Mouse (Mus musculus) gastrocnemius, postnatal 14 days (tissue): ENCODE measurements around the gene Ccl6. TPM values are rescaled to one million over a fixed set of nuclear protein-coding genes. Genes with fewer than 3 reads are reported as not detected.

Source experiments
- DNase-seq: peaks from one replicate; pipeline ENCODE4 v3.0.0; 2021; ENCODE audit warnings: mixed read lengths
- intact Hi-C: fragments of 180-260 bp; cut with DNase I; formaldehyde crosslinking; loops from one replicate; pipeline ENCODE4 v1.15.1; 2025; ENCODE audit warnings: low total_unique reads
- total RNA-seq, 2 experiments: library from RNA; stranded (reverse); gene quantifications; 2 replicates each; pipeline ENCODE4 v1.2.3; 2021

Gene Ccl6
- total RNA-seq, 2 experiments from 2014 or later = 2.7 to 2.9 TPM

GRCm38 (mm10) chr11:83598991-83599390 lies 6.1 kb upstream of the Ccl6 start:
- intact Hi-C loops = no loop called here
- no peak for DNase-seq

DNA sequence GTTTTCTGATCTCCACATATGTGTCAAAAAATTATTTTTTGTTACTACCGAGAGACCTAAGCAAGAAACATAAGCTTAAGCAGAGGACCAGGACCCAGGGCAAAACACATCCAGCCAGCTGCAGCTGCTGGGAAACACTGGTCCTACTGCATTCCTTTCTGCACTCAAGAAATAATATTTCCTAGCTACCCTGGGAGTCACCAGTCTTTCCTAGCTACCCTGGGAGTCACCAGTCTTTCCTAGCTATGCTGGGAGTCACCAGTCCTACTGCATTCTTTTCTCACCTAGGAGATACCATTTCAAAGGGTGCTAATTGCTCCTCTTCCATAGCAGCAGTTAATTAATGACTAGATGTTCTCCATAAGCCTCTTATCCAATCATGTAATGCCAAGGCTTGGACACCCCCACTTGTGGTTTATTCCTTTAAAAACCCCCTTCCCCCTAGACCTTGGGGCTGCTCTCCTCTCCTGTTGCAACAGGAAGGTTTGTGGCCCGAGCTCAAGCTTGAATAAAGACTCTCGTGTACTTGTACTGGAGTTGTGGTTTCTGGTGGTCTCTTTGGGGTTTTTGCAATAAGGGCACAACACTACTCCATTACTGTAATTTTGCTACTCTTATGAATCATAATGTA lies 5.4 kb upstream of the Ccl6 start:
- no peak for DNase-seq
- intact Hi-C loops = no loop called here

DNA sequence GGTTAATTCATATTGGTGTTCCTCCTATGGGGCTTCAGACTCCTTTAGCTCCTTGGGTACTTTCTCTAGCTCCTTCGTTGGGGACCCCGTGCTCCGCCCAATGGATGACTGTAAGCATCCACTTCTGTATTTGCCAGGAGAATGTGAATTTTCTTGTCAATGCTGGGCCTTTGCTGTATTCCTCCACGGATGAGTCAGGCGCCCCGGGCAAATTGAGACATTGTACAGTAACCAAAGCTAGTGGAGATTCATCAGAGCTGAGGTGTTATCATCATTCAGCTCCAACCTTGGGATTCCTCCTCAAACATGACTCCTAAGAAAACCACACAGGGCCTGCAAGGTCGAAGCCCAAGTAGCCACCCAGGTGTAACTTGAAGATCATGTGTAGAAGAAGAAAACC lies 4.9 kb upstream of the Ccl6 start:
- intact Hi-C loops = no loop called here
- DNase-seq = no peak

GRCm38 (mm10) chr11:83595669-83596455 lies 3.0 kb upstream of the Ccl6 start:
- no peak for DNase-seq
- intact Hi-C loops = no loop called here

DNA sequence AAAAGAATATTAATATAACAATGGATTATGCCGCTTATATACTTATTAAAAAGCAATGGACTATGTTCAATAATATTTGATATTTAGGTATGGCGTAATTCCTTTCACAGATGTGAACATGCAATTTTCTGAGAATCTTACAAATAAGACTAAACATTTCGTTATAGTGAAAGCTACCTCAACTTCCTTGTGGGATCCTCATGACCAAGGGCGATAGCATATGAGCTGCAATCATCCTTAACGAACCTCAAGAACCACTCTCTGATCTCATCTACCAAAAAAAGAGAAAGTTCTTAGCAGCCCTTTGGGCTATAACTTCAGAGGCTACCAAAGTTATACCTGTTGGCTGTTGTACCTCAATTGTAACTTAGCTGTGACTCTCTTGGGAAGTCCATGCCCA lies 566 bp upstream of the Ccl6 start:
- intact Hi-C loops = no loop called here
- DNase-seq = no peak

DNA sequence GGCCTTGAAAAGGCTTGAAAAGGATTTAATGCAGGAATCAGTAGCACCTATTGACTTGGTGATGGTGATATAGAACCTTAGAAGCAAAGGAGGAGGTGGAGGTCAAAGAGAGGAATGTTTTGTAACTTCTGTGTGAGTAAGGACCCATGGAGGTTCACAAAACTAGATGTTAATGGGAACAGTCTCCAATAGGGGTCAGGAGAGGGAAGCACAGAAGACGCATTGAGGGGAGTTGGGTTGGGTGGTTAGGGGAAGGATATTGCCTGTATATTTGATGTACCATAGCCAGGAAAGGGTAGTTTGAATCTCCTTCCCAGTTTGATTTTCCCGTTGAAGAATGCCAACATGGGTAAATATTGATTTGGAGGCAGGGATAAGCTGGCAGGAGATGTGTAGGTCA lies 8.7 kb downstream of the Ccl6 start:
- DNase-seq = no peak
- intact Hi-C loops = no loop called here

GRCm38 (mm10) chr11:83583450-83583754 lies 9.5 kb downstream of the Ccl6 start:
- intact Hi-C loops = no loop called here

DNA sequence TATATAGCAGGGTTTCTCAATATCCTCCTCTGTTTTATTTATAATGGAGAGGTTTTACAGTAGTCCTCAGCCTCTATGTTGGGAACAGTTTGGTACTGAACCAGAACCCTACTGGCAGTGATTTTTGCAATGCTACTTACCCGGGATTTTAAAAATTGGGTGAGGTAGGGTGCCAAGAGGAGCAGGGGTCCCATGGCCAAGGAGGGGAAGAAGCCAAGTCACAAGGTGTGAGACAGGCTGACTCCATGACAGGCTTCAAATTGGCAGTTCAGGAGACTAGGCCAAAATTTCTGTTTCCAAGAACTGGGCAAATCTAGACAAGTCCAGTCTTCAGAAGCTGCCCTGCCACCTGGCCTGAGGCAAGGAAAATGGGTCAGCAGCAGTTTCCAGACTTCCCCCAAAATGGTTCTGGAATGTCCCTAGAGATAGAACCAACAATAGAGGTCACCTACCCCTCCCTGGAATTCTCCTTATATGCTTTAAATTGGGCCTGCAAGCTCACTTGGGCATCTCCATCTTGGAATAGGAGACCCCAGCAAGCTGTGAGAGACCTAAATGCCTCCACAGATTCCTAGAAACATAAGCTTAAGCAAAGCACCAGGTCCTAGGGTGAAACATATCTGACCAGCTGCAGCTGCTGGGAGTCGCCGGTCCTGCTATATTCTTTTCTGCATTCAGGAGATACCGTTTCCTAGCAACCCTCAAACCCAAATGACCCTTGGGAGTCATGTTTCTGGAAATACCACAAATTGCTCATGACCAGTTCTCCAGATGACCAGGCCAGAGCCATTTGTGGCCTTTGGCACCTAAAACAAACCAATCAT lies 10.0 kb downstream of the Ccl6 start:
- intact Hi-C loops = no loop called here

More at GRCm38 (mm10) chr11:83583450-83583754, 9.5 kb downstream of the Ccl6 start:
- DNase-seq = no peak

DNA sequence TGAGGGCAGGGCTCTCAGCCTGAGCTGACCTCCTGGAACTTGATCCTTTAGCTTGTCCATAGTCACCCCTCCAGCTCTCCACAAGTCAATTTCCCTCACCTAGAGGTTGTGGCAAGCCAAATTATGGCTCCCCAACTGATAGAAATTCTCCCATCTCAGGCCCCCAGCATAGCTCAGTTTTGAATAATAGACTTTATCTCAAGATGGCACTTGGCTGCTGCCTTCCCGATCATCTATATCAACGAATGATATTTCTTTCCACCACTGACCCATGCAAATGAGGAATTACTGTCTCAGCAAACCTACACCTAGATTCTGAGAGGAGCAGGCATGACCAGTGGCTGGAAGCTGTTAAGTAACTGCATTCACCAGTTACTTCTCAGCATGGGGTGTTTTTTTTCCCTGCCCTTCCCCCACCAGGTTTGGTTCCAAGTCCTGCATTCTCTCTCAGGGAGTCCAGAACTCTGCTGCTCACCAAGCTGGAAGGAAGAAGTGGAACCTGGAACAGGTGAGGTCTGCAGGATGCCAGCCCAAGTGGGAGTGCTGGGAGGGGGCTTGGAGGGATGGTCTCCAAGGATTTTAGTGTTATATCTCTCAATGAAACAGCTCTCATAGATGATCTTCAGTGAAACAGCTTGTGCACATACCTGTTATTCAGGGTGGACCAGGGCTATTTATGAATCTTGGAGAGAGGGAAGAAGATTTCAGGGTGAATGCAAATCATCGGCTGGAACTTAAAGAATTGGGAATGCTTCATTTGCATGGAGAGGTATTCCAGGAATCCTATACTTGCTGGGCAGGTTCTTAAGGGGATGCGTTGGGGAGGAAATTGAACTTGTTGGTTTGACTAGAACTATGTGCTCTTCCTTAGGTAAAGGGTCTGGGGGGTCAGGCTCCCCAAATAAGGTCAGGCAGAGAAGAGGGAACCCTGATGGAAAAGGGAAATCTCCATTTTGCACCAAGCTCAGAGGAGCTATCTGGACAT lies 11.0 kb downstream of the Ccl6 start:
- no peak for DNase-seq
- intact Hi-C loops = no loop called here

More for the DNA sequence above, 10.0 kb downstream of the Ccl6 start:
- no peak for DNase-seq

DNA sequence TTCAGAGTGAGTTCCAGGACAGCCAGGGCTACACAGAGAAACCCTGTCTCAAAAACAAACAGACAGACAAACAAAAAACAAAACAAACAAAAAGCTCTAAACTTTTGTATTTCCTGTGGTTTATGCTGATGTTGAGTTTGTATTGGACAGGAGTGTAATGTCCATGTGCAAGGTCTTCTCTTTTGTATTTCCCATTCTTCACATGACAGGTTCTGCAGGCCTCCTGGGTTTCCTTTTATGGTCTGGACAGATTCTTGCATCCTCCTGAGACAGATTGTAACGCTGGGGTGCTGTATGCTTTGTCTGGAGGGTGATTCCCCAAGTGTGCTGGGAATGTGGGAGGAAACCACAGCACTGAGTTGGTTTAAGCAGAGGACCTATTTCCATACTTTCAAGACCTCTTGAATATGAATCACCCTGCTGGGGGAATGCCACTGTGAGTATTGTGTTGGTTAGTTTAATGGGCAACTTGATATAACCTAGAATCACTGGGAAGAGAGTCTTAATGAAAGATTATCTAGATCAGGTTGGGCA lies 12.1 kb downstream of the Ccl6 start:
- intact Hi-C loops = no loop called here
- DNase-seq = no peak

GRCm38 (mm10) chr11:83578999-83579398 lies 13.9 kb downstream of the Ccl6 start:
- DNase-seq = no peak
- intact Hi-C loops = no loop called here

DNA sequence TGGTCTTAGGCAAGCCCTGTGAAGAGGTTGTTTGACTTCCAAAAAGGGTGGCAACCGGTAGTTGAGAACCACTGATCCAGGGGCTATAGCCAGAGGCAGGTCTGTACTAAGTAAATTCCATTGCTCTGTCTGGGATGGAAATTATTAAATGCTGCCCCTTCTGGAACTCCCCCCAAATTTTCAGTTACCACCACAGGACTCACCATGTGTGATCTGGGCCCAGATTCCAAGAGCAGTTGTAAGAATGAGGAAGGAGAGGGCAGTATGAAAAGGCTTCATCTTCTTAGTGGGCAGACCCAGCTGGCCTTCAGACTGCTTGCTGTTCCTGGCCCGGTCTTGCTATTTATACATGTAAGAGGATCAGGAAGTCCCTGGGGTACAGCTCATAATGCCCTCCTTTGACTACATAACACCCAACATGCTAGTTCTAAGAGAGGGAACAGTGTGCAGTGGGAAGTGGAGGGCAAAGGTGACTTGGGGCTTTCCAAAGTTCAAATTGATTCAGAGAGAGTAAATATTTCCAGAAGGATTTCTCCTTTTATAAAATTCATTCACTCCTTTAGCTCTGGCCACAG lies 14.6 kb downstream of the Ccl6 start, which contains the start of gene Ccl9:
Ccl9 (minus strand) TSS at position 451 of the 575 bp plus-strand sequence.
- intact Hi-C loops = no loop called here
- DNase-seq = no peak

DNA sequence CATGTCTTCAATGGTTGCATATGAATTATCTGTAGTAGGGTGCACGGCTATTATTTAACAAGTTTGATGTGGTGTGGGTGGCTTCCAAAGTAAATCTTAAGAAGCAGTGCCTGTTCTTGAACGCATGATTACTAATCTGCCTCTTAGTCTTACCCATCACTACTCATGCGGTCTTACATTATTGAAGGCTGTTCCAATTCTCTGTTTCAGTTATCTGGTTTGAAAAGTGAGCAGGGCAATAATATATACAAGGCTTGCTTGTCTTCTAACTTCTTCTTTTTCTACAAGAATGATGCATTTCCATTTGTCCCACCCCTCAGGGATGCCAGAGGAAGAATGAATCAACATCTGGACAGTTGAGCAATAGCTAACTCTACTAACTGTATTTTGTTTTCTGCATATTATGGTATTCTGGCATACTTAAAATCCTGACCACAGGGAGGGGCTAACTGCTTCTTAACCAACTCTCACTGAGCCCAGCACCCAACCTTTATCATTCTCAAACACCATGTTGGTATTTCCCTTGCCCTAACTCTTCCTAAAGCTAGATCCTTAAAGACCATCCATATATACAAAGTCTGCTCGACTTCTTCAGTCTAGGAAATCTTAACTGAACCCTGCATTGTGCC lies 15.8 kb downstream of the Ccl6 start:
- DNase-seq = no peak
- intact Hi-C loops = no loop called here

- intact Hi-C loops = no loop called here
- no peak for DNase-seq
Observed at GRCm38 (mm10) chr11:83572834-83573233, 20.1 kb downstream of the Ccl6 start.

DNA sequence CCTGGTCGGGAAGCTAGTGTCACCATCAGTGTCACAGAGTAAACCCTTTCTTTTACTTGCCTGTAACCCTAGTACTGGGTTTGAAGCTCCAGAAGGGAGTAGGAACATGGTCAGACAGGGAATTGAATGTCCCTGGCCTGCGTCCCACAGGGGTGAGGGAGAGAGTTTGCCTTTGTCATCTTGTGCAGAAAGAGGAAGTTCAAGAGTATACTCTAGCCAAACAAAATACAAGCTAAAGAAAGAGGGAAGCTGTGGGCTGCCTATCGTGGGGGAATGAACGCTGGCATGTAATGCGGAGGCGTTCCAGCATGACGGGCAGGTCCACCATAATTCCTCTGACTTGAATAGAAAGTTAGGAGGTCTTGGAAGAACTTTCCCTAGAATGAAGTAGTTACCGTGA lies 20.7 kb downstream of the Ccl6 start:
- intact Hi-C loops = no loop called here
- peak; percentile 17 for DNase-seq

GRCm38 (mm10) chr11:83570189-83570588 lies 22.7 kb downstream of the Ccl6 start:
- intact Hi-C loops = no loop called here
- no peak for DNase-seq

DNA sequence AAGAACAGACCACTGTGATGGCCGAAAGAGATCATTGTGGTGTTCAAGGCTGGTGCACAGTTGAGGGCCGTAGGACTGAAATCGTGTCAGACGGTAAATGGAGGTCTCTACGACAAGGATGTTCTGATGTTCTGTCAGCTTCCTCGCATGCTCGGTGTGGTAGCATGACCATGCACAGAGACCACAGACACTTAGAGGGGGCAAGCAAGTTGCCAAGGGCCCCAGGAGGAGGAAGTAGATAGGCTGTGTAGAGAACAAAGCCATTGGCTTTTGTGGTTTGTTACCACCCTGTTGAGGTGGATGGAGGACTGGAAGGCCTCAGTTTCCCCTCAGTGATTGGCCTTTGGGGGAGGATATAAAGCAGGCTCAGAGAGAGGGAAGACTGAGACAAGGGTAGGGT lies 23.6 kb downstream of the Ccl6 start:
- intact Hi-C loops = no loop called here
- DNase-seq = no peak

DNA sequence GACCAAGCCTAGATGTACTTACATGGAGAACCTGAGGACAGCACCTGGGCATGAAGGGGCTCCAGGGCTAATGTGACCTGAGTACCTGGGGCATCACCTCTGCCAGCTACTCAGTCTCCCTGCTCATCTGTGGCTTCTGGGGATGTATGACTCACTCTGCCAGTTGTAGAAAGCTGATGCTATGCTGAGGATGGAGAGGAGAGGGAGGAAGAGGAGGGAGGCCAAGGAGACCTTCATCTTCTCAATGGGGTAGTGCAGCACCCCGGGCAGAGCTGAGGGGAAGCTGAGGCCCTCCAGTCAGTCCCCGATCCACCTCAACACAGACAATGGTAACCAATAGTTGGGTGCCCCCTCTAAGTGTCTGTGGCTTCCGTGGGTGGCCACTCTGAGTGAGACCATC lies 24.1 kb downstream of the Ccl6 start:
- intact Hi-C loops = no loop called here
- DNase-seq = no peak
